Comparison of ENCODE assay signal across 20 mouse cellular contexts in the genomic region with DNA sequence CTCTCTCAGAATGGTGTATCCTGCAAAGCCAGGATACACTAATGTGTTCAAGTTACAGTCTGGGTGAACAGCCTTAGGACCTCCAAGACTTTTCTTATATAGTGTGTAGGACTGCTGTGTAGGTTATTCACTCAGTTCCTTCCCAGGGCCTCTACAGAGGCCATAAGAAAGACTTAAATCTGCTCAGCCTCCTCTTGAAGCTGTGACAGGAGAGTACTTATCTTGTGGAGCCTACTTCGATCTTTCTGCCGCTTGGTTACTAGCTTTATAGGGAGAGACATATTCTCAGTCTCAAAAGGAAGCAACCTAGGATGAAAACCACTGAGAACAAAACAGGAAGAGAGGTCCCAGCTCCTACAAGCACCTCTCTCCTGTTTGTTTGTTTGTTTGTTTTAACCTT.
DNase-seq lines count a peak whose midpoint lies in the region; ATAC-seq and TF ChIP-seq lines count a peak whose summit lies in the region.
"Had no signal": no experiment of that assay in that cellular context is flagged by ENCODE, and none has a peak within 500 bp of the region (broad histone marks: within the 10 kb centered on the region; RNA-seq: fewer than 3 reads in every experiment).

No protein-coding gene starts in this region.

- WGBS in heart, postnatal 0 days, result 70% methylated on average over 2 of the region's 2 CpGs
- WGBS in spleen, adult 2 months, result 64% methylated on average over 2 of the region's 2 CpGs

- no peak for ATAC-seq in CD4-positive, CD25-positive, alpha-beta regulatory T cell, adult 4 months
- ATAC-seq in heart, postnatal 0 days (ENCODE audit: insufficient read depth, low read depth), result no peak
- ATAC-seq: forebrain, embryonic 14.5 days; liver, embryonic 12.5 days; midbrain, embryonic 16.5 days had no signal

- no peak overlapping the region for H3K4me2 ChIP-seq in heart, postnatal 0 days (ENCODE audit: low read depth, low read length)
- H3K4me2 ChIP-seq: embryonic facial prominence, embryonic 15.5 days; hindbrain, embryonic 13.5 days; limb, embryonic 13.5 days; liver, embryonic 12.5 days had no signal

- no peaks in the 10 kb centered on the region for H3K27me3 ChIP-seq in heart, postnatal 0 days (ENCODE audit: control insufficient read depth, insufficient read depth, low read length)
- no peaks in the 10 kb centered on the region for H3K27me3 ChIP-seq in spleen, adult 2 months (ENCODE audit: control insufficient read depth, insufficient read depth, low read length)
- H3K27me3 ChIP-seq: embryonic facial prominence, embryonic 15.5 days; hindbrain, embryonic 13.5 days; limb, embryonic 13.5 days; liver, embryonic 12.5 days had no signal

- no peak for TF ChIP-seq POLR2A in spleen, adult 2 months (IDR thresholded peaks at IDR 0.05; ENCODE audit: low read depth, low read length)

- TF ChIP-seq EP300 in heart, postnatal 0 days (IDR thresholded peaks at IDR 0.05; ENCODE audit: low read depth), result no peak

- peak; percentile 39 for DNase-seq in CD4-positive, CD25-positive, alpha-beta regulatory T cell, adult 2 months (ENCODE audit: low read depth, low spot score)
- no peak for DNase-seq in heart, postnatal 0 days (ENCODE audit: low spot score)
- DNase-seq in heart, adult 9 months (ENCODE audit: low spot score in 2 of 2), result no peak
- DNase-seq in spleen, adult 2 months (ENCODE audit: low read depth in 1 of 2, low spot score in 2 of 2), result no peak
- no peak for DNase-seq in spleen, postnatal 10 days (ENCODE audit: low spot score in 2 of 2)
- DNase-seq in naive thymus-derived CD4-positive, alpha-beta T cell, adult 2 months (ENCODE audit: low read depth), result peak; percentile 59
- no peak for DNase-seq in left cerebral cortex, adult 8-10 months (ENCODE audit: low spot score in 2 of 2)
- DNase-seq: adrenal gland, postnatal 36 days; cerebellum, adult 9-10 months; kidney, postnatal 10 days; layer of hippocampus, postnatal 36 days had no signal

- H3K9ac ChIP-seq in heart, postnatal 0 days (replicated peaks; ENCODE audit: low read depth, low read length), result no peak overlapping the region
- H3K9ac ChIP-seq: embryonic facial prominence, embryonic 15.5 days; hindbrain, embryonic 13.5 days; limb, embryonic 13.5 days; liver, embryonic 12.5 days had no signal

- H3K27ac ChIP-seq in heart, postnatal 0 days (ENCODE audit: low read depth), result peak overlapping the region; percentile 18; the same call in 1 of the 2 replicates
- H3K27ac ChIP-seq in spleen, adult 2 months (ENCODE audit: insufficient read depth, low read length), result peak overlapping the region; percentile 12; the same call in 1 of the 2 replicates
- H3K27ac ChIP-seq: embryonic facial prominence, embryonic 15.5 days; hindbrain, embryonic 13.5 days; limb, embryonic 13.5 days; liver, embryonic 12.5 days; midbrain, embryonic 10.5 days had no signal

- no peaks in the 10 kb centered on the region for H3K36me3 ChIP-seq in heart, postnatal 0 days (replicated peaks; ENCODE audit: control insufficient read depth, insufficient read depth, low read length)
- no peaks in the 10 kb centered on the region for H3K36me3 ChIP-seq in spleen, adult 2 months (ENCODE audit: control insufficient read depth, insufficient read depth, low read length)
- H3K36me3 ChIP-seq: embryonic facial prominence, embryonic 15.5 days; hindbrain, embryonic 13.5 days; limb, embryonic 13.5 days; liver, embryonic 12.5 days; midbrain, embryonic 10.5 days had no signal

- peaks cover 7% of the 10 kb centered on the region for H3K4me1 ChIP-seq in heart, postnatal 0 days (ENCODE audit: control insufficient read depth, insufficient read depth)
- H3K4me1 ChIP-seq in spleen, adult 2 months (ENCODE audit: control insufficient read depth, insufficient read depth, insufficient read length), result peaks cover 9% of the 10 kb centered on the region
- H3K4me1 ChIP-seq: embryonic facial prominence, embryonic 15.5 days; midbrain, embryonic 10.5 days had no signal

- no peak overlapping the region for H3K4me3 ChIP-seq in heart, postnatal 0 days (ENCODE audit: low read depth, low read length)
- no peak overlapping the region for H3K4me3 ChIP-seq in spleen, adult 2 months (ENCODE audit: extremely low read depth, insufficient read depth, insufficient read length)
- H3K4me3 ChIP-seq: embryonic facial prominence, embryonic 15.5 days; hindbrain, embryonic 13.5 days; limb, embryonic 13.5 days; liver, embryonic 12.5 days; midbrain, embryonic 10.5 days; myocyte had no signal

- no peak for TF ChIP-seq CTCF in heart, postnatal 0 days (IDR thresholded peaks at IDR 0.05; ENCODE audit: low read depth)
- TF ChIP-seq CTCF in spleen, adult 2 months (IDR thresholded peaks at IDR 0.05; ENCODE audit: extremely low read depth, insufficient read depth, insufficient read length, insufficient replicate concordance), result no peak

- H3K9me3 ChIP-seq in heart, postnatal 0 days (replicated peaks; ENCODE audit: control insufficient read depth, low read length), result no peaks in the 10 kb centered on the region
- H3K9me3 ChIP-seq: embryonic facial prominence, embryonic 15.5 days; hindbrain, embryonic 13.5 days; limb, embryonic 13.5 days; liver, embryonic 12.5 days; midbrain, embryonic 10.5 days had no signal

Comparison
In these comparisons a context has a peak if more than half of its experiments do, and no peak if none do; other contexts are left out.
1. DNase-seq: peak in CD4-positive, CD25-positive, alpha-beta regulatory T cell, adult 2 months (single experiment) and naive thymus-derived CD4-positive, alpha-beta T cell, adult 2 months (single experiment); none in heart, postnatal 0 days (single experiment), heart, adult 9 months (0 of 2), spleen, adult 2 months (0 of 2), spleen, postnatal 10 days (0 of 2) and left cerebral cortex, adult 8-10 months (0 of 2).